Mouse (Mus musculus) forebrain, embryonic 14.5 days (tissue): ENCODE measurements around the gene Cdc42se1. TPM values are rescaled to one million over a fixed set of nuclear protein-coding genes. Genes with fewer than 3 reads are reported as not detected.

ENCODE experiments used
- ATAC-seq: fragments of 200-750 bp; cut with Nextera tagmentation; 2 replicates; pipeline ENCODE4 v1.8.0; 2017; ENCODE audit warnings: mild to moderate bottlenecking, moderate library complexity
- DNase-seq: peaks from one replicate; pipeline ENCODE4 v3.0.0-alpha.2; 2015; ENCODE audit warnings: low spot score
- H3K27ac ChIP-seq: fragments of 300-500 bp; sonication (generic); 2 replicates; pipeline ENCODE4 v1.5.1; 2014; ENCODE audit warnings: low read depth, mild to moderate bottlenecking, control low read depth, low read length, moderate library complexity
- H3K27me3 ChIP-seq: fragments of 300-500 bp; sonication (generic); replicated peaks from 2 replicates; pipeline ENCODE4 v1.6.1; 2014; ENCODE audit warnings: low read length, control low read depth, mixed read lengths; ENCODE audit not compliant: control insufficient read depth, insufficient read depth
- H3K36me3 ChIP-seq: fragments of 300-500 bp; sonication (generic); 2 replicates; pipeline ENCODE4 v1.6.1; 2014; ENCODE audit warnings: low read length, control low read depth; ENCODE audit not compliant: control insufficient read depth, insufficient read depth
- H3K4me1 ChIP-seq: fragments of 300-500 bp; sonication (generic); 2 replicates; pipeline ENCODE4 v1.6.1; 2014; ENCODE audit warnings: antibody characterized with exemption, low read length, control low read depth; ENCODE audit not compliant: control insufficient read depth, insufficient read depth
- H3K4me2 ChIP-seq: fragments of 300-500 bp; sonication (generic); 2 replicates; pipeline ENCODE4 v1.6.1; 2014; ENCODE audit warnings: mild to moderate bottlenecking, control low read depth, low read length
- H3K4me3 ChIP-seq: fragments of 300-500 bp; sonication (generic); 2 replicates; pipeline ENCODE4 v1.5.1; 2014; ENCODE audit warnings: low read depth, low read length, control low read depth
- H3K9ac ChIP-seq: fragments of 300-500 bp; sonication (generic); 2 replicates; pipeline ENCODE4 v1.6.1; 2014; ENCODE audit warnings: mild to moderate bottlenecking, low read length, control low read depth, moderate library complexity
- H3K9me3 ChIP-seq: fragments of 300-500 bp; sonication (generic); replicated peaks from 2 replicates; pipeline ENCODE4 v1.6.1; 2016; ENCODE audit warnings: low read length, control low read depth, mixed read lengths; ENCODE audit not compliant: control insufficient read depth
- WGBS: fragments of 180-500 bp; shearing (Covaris S2); extraction: QIAGEN DNeasy Blood & Tissue Kit; methylation state at CpG from one replicate; pipeline ENCODE4 v1.1.7; 2014; 5-methylcytosine and 5-hydroxymethylcytosine counted together
- polyA plus RNA-seq: library from polyadenylated mRNA; unstranded; fragments of >200 nt; fragmentation: Nextera tagmentation; extraction: Ambion mirVana; gene quantifications from 2 replicates; pipeline ENCODE4 v1.2.1, GENCODE M21; 2014

Cdc42se1 gene
- polyA plus RNA-seq, 1 experiment from 2014 or later, result 99.7 TPM

DNA sequence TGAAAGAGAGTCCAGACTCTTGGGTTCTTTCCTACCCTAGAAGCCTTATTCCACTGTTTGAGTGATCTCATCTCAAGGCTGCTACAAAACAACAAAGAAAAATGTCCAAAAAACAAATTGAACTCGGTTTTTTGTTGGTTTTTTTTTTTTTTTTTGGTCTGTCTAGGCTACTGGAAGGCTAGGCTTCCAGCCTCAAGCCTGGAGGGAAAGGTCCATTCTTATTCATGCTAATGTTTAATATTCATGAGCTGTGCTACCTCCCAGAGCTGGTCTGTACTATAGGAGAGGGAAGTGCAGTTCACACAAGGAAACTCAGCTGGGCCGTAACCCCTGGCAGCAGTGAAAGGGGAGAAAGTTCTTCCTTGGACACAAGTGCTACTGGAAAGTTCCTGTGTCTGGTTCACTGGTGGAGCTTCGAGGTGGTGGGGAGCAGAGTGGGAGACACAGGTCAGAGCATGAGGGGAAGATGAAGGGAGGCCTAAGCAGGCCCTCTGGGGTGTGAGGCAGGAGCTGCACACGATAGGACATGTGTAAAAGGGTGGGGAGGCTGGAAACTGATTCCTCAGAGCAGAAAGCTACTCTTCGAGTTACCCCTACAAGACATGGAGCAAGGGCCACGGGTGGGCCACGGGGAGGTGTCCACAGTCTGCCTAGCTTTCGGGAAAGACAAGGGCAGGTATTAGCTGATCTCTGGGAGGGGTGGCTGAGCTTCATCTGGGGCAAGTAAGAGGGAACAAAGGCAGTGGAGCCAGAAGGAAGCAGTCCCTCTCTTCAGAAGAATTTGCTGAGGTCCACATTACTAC, 2.2 kb downstream of the Cdc42se1 start:
- Histone ChIP-seq H3K9me3 (no peaks in the 10 kb centered on the region), H3K4me2 (peak overlapping the region; percentile 86), H3K36me3 (peaks cover 43% of the 10 kb centered on the region), H3K27me3 (no peaks in the 10 kb centered on the region), H3K9ac (peak overlapping the region; percentile 91), H3K4me1 (peaks cover 29% of the 10 kb centered on the region), H3K27ac (peak overlapping the region; percentile 98), H3K4me3 (peak overlapping the region; percentile 89)
- 23% methylated on average over 8 of the region's 8 CpGs for WGBS
- DNase-seq (peak; percentile 66), ATAC-seq (peak; percentile 8; the same call in 1 of the 2 replicates)

DNA sequence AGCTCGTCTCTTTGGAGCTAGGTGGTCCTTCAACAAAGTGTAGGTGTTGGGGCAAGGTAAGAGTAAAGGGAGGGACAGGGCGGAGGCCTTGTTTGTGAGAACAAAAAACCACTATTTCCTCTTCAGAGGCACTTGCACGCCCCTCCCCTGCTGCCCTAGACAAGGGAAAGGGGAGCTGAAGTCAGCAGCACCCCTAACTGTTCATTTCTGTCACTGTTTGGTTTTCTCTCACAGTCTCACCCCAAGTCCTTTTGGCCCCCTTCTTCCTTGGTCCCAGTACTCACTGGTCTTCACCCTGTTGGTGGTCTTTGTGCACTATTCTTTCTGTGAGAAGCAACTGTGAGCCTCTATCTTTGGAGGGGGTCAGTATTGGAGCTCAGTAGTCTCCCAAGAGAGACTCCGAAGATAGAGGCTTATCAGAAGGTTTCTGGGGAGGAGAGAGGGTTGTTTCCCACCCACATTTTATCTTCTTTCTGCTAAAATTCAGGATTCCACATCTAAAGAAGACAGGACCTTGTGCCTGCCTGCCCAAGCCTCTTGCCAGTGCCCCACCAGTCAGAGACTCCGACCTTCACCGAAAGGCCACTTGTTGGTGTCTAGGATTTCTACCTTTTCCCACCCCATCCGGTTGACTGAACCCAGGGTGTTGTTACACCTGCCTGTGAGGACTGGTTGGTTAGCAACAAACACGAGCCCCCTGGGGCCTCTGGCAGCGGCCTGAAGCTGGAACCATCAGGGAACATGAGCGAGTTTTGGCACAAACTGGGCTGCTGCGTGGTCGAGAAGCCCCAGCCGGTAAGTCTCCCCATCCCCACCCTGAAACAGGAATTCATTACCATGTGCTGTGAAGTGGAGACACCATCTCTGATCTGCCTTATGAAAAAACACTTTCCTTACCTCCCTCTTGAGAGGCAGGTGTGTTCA, 3.0 kb downstream of the Cdc42se1 start, which contains the start of gene Mllt11:
Gene Mllt11, minus strand, starts transcription at position 874 of the 924 bp plus-strand sequence.
- 72% methylated on average over 13 of the region's 13 CpGs for WGBS
- no peak for ATAC-seq
- peak within 1 kb of the TSS; percentile 89 for H3K4me3 ChIP-seq
- DNase-seq, result no peak
- H3K4me2 ChIP-seq, result peak within 1 kb of the TSS; percentile 86
- H3K9me3 ChIP-seq, result no peaks in the 10 kb centered on the region
- peaks cover 50% of the 10 kb centered on the region for H3K36me3 ChIP-seq
- H3K27ac ChIP-seq, result peak within 1 kb of the TSS; percentile 98
- peak within 1 kb of the TSS; percentile 91 for H3K9ac ChIP-seq
- no peaks in the 10 kb centered on the region for H3K27me3 ChIP-seq
- H3K4me1 ChIP-seq, result peaks cover 22% of the 10 kb centered on the region

DNA sequence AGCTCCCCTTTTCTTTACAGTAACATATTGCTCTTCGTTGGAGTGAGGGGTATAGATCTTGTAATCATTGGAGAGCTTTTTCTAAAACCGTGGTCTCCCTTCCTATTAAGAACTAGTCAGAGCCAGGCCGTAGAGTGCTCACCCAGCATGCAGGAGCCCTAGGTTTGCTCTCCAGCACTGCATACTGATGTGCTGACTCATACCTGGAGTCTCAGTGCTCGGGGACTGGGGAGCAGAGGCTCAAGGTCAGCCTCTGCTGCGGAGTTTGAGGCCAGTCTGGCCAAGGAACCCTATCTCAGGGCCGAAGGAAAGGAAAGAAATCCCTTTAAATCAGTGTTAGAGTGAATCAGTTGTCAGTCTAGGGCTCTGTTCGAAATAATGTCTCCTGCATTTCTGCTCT, 4.2 kb downstream of the Cdc42se1 start:
- no peak overlapping the region for H3K9ac ChIP-seq
- H3K27me3 ChIP-seq, result no peaks in the 10 kb centered on the region
- no peak overlapping the region for H3K4me3 ChIP-seq
- H3K36me3 ChIP-seq, result peaks cover 61% of the 10 kb centered on the region
- H3K27ac ChIP-seq, result no peak overlapping the region
- 92% methylated on average over 7 of the region's 7 CpGs for WGBS
- no peak overlapping the region for H3K4me2 ChIP-seq
- no peaks in the 10 kb centered on the region for H3K9me3 ChIP-seq
- peaks cover 19% of the 10 kb centered on the region for H3K4me1 ChIP-seq
- ATAC-seq, result no peak
- DNase-seq, result no peak

GRCm38 (mm10) chr3:95233303-95233980, 4.9 kb downstream of the Cdc42se1 start:
- H3K4me3 ChIP-seq, result no peak overlapping the region
- no peaks in the 10 kb centered on the region for H3K27me3 ChIP-seq
- H3K27ac ChIP-seq, result no peak overlapping the region
- H3K4me2 ChIP-seq, result no peak overlapping the region
- peaks cover 67% of the 10 kb centered on the region for H3K36me3 ChIP-seq
- H3K9me3 ChIP-seq, result no peaks in the 10 kb centered on the region
- ATAC-seq, result no peak
- peaks cover 19% of the 10 kb centered on the region for H3K4me1 ChIP-seq
- 92% methylated on average over 16 of the region's 16 CpGs for WGBS
- no peak for DNase-seq
- no peak overlapping the region for H3K9ac ChIP-seq

- peaks cover 70% of the 10 kb centered on the region for H3K36me3 ChIP-seq
- H3K27ac ChIP-seq, result no peak overlapping the region
- H3K9ac ChIP-seq, result no peak overlapping the region
- no peak overlapping the region for H3K4me3 ChIP-seq
- H3K4me2 ChIP-seq, result no peak overlapping the region
- WGBS, result 54% methylated on average over 23 of the region's 23 CpGs
- no peaks in the 10 kb centered on the region for H3K9me3 ChIP-seq
- ATAC-seq, result no peak
- no peaks in the 10 kb centered on the region for H3K27me3 ChIP-seq
- H3K4me1 ChIP-seq, result peaks cover 12% of the 10 kb centered on the region
- no peak for DNase-seq
Measured at GRCm38 (mm10) chr3:95235386-95236301, 7.1 kb downstream of the Cdc42se1 start.

GRCm38 (mm10) chr3:95237541-95238099, 9.1 kb downstream of the Cdc42se1 start:
- ATAC-seq (no peak; the same call in 1 of the 2 replicates), DNase-seq (no peak)
- Histone ChIP-seq H3K27me3 (no peaks in the 10 kb centered on the region), H3K9ac (no peak overlapping the region), H3K27ac (no peak overlapping the region), H3K4me1 (no peaks in the 10 kb centered on the region), H3K9me3 (no peaks in the 10 kb centered on the region), H3K4me3 (no peak overlapping the region), H3K36me3 (peaks cover 62% of the 10 kb centered on the region), H3K4me2 (no peak overlapping the region)
- WGBS, result 91% methylated on average over 8 of the region's 8 CpGs

DNA sequence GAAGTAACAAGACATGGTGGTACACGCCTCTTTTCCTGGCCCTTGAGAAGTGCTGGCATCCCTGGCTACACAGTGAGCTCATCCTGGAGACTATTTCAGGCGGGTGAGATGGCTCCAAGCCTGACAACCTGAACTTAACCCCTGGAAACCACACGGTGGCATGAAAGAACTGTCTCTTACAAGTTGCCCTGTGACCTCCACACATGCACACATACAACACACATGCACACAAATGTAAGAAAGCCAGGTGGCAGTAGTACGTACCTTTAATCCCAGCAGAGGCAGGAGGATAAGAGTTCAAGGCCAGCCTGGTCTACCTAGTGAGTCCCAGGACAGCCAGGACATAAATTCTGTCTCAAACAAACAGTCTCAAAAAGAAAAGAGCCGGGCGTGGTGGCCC, 10.5 kb downstream of the Cdc42se1 start:
- no peak overlapping the region for H3K4me2 ChIP-seq
- H3K27me3 ChIP-seq, result no peaks in the 10 kb centered on the region
- H3K4me1 ChIP-seq, result no peaks in the 10 kb centered on the region
- H3K9me3 ChIP-seq, result no peaks in the 10 kb centered on the region
- H3K27ac ChIP-seq, result no peak overlapping the region
- ATAC-seq (no peak), DNase-seq (no peak)
- WGBS, result 88% methylated on average over 6 of the region's 6 CpGs
- H3K9ac ChIP-seq, result no peak overlapping the region
- no peak overlapping the region for H3K4me3 ChIP-seq
- peaks cover 49% of the 10 kb centered on the region for H3K36me3 ChIP-seq
